Mouse (Mus musculus): ENCODE data around the gene Anxa4. TPM values are rescaled to one million over a fixed set of nuclear protein-coding genes. Genes with fewer than 3 reads are reported as not detected.

Gene Anxa4
- polyA plus RNA-seq, 1 experiment from 2014 or later, result 137 TPM

- Histone ChIP-seq H3K27me3 (replicated peaks) (no peaks in the 10 kb centered on the region), H3K4me2 (no peak overlapping the region), H3K9me3 (no peaks in the 10 kb centered on the region), H3K9ac (no peak overlapping the region), H3K4me1 (no peaks in the 10 kb centered on the region), H3K4me3 (replicated peaks) (no peak overlapping the region), H3K27ac (no peak overlapping the region), H3K36me3 (no peaks in the 10 kb centered on the region)
- WGBS, result 76% methylated on average over 4 of the region's 4 CpGs
- no peak for ATAC-seq (ENCODE audit: insufficient read depth, low FRiP score, low read depth)
Observed at GRCm38 (mm10) chr6:86773830-86774229, 19.6 kb downstream of the Anxa4 start.

GRCm38 (mm10) chr6:86772631-86773030 lies 20.8 kb downstream of the Anxa4 start:
- Histone ChIP-seq H3K4me2 (no peak overlapping the region), H3K4me3 (replicated peaks) (no peak overlapping the region), H3K27ac (no peak overlapping the region), H3K9me3 (no peaks in the 10 kb centered on the region), H3K27me3 (replicated peaks) (no peaks in the 10 kb centered on the region), H3K4me1 (no peaks in the 10 kb centered on the region), H3K36me3 (no peaks in the 10 kb centered on the region), H3K9ac (no peak overlapping the region)
- WGBS, result 66% methylated on average over 7 of the region's 7 CpGs
- 0 out of 2 replicates have a peak, but pooled peaks have one; percentile 6 for ATAC-seq (ENCODE audit: insufficient read depth, low FRiP score, low read depth)

GRCm38 (mm10) chr6:86768938-86769337 lies 24.4 kb downstream of the Anxa4 start:
- no peak for ATAC-seq (ENCODE audit: insufficient read depth, low FRiP score, low read depth)
- Histone ChIP-seq H3K27me3 (replicated peaks) (no peaks in the 10 kb centered on the region), H3K4me1 (no peaks in the 10 kb centered on the region), H3K9ac (no peak overlapping the region), H3K9me3 (no peaks in the 10 kb centered on the region), H3K27ac (no peak overlapping the region), H3K4me3 (replicated peaks) (no peak overlapping the region), H3K36me3 (no peaks in the 10 kb centered on the region), H3K4me2 (no peak overlapping the region)
- WGBS, result 79% methylated on average over 4 of the region's 4 CpGs

GRCm38 (mm10) chr6:86768186-86768776 lies 25.1 kb downstream of the Anxa4 start:
- H3K4me2 ChIP-seq, result no peak overlapping the region
- H3K9me3 ChIP-seq, result no peaks in the 10 kb centered on the region
- no peaks in the 10 kb centered on the region for H3K27me3 ChIP-seq (replicated peaks)
- no peaks in the 10 kb centered on the region for H3K36me3 ChIP-seq
- no peak overlapping the region for H3K27ac ChIP-seq
- H3K4me1 ChIP-seq, result no peaks in the 10 kb centered on the region
- 74% methylated on average over 4 of the region's 4 CpGs for WGBS
- no peak for ATAC-seq (ENCODE audit: insufficient read depth, low FRiP score, low read depth)
- H3K4me3 ChIP-seq (replicated peaks), result no peak overlapping the region
- H3K9ac ChIP-seq, result no peak overlapping the region

- Histone ChIP-seq H3K9ac (no peak overlapping the region), H3K36me3 (0 out of 2 replicates have a peak, but pooled peaks cover under 1% of the 10 kb centered on the region), H3K4me2 (no peak overlapping the region), H3K9me3 (no peaks in the 10 kb centered on the region), H3K4me3 (replicated peaks) (no peak overlapping the region), H3K4me1 (no peaks in the 10 kb centered on the region), H3K27me3 (replicated peaks) (no peaks in the 10 kb centered on the region), H3K27ac (peak overlapping the region; percentile 67; the same call in 1 of the 2 replicates)
- WGBS, result 65% methylated on average over 3 of the region's 3 CpGs
- ATAC-seq (ENCODE audit: insufficient read depth, low FRiP score, low read depth), result no peak
Observed at GRCm38 (mm10) chr6:86767465-86767864, 25.9 kb downstream of the Anxa4 start.

- H3K9me3 ChIP-seq, result no peaks in the 10 kb centered on the region
- no peaks in the 10 kb centered on the region for H3K4me1 ChIP-seq
- H3K4me2 ChIP-seq, result no peak overlapping the region
- H3K9ac ChIP-seq, result no peak overlapping the region
- H3K4me3 ChIP-seq (replicated peaks), result no peak overlapping the region
- no peaks in the 10 kb centered on the region for H3K27me3 ChIP-seq (replicated peaks)
- WGBS, result 59% methylated on average over 6 of the region's 6 CpGs
- H3K27ac ChIP-seq, result peak overlapping the region; percentile 85
- peak; percentile 91 for ATAC-seq (ENCODE audit: insufficient read depth, low FRiP score, low read depth)
- H3K36me3 ChIP-seq, result 0 out of 2 replicates have a peak, but pooled peaks cover 6% of the 10 kb centered on the region
Observed at GRCm38 (mm10) chr6:86765637-86766059, 27.7 kb downstream of the Anxa4 start.

- Histone ChIP-seq H3K9me3 (no peaks in the 10 kb centered on the region), H3K4me3 (replicated peaks) (no peak overlapping the region), H3K4me1 (no peaks in the 10 kb centered on the region), H3K4me2 (no peak overlapping the region), H3K27me3 (replicated peaks) (no peaks in the 10 kb centered on the region), H3K36me3 (peaks cover 4% of the 10 kb centered on the region; the same call in 1 of the 2 replicates), H3K9ac (no peak overlapping the region), H3K27ac (no peak overlapping the region)
- WGBS, result 77% methylated on average over 10 of the region's 10 CpGs
- 0 out of 2 replicates have a peak, but pooled peaks have one; percentile 22 for ATAC-seq (ENCODE audit: insufficient read depth, low FRiP score, low read depth)
Observed at GRCm38 (mm10) chr6:86754105-86754863, 39.1 kb downstream of the Anxa4 start.

- Histone ChIP-seq H3K4me3 (replicated peaks) (no peak overlapping the region), H3K9me3 (no peaks in the 10 kb centered on the region), H3K36me3 (peaks cover 4% of the 10 kb centered on the region; the same call in 1 of the 2 replicates), H3K4me2 (no peak overlapping the region), H3K27me3 (replicated peaks) (no peaks in the 10 kb centered on the region), H3K4me1 (no peaks in the 10 kb centered on the region), H3K27ac (no peak overlapping the region), H3K9ac (no peak overlapping the region)
- WGBS, result 71% methylated on average over 5 of the region's 5 CpGs
- no peak for ATAC-seq (ENCODE audit: insufficient read depth, low FRiP score, low read depth)
Observed at GRCm38 (mm10) chr6:86752843-86753485, 40.4 kb downstream of the Anxa4 start.

GRCm38 (mm10) chr6:86750961-86751360 lies 42.4 kb downstream of the Anxa4 start:
- no peak for ATAC-seq (ENCODE audit: insufficient read depth, low FRiP score, low read depth)
- Histone ChIP-seq H3K4me1 (no peaks in the 10 kb centered on the region), H3K9ac (no peak overlapping the region), H3K4me2 (no peak overlapping the region), H3K27ac (no peak overlapping the region), H3K36me3 (peaks cover 4% of the 10 kb centered on the region; the same call in 1 of the 2 replicates), H3K4me3 (replicated peaks) (no peak overlapping the region), H3K9me3 (no peaks in the 10 kb centered on the region), H3K27me3 (replicated peaks) (no peaks in the 10 kb centered on the region)
- WGBS, result 93% methylated on average over 4 of the region's 4 CpGs

GRCm38 (mm10) chr6:86749817-86750216 lies 43.6 kb downstream of the Anxa4 start:
- no peak overlapping the region for H3K9ac ChIP-seq
- no peaks in the 10 kb centered on the region for H3K4me1 ChIP-seq
- no peak overlapping the region for H3K4me2 ChIP-seq
- no peak for ATAC-seq (ENCODE audit: insufficient read depth, low FRiP score, low read depth)
- no peak overlapping the region for H3K27ac ChIP-seq
- H3K9me3 ChIP-seq, result no peaks in the 10 kb centered on the region
- no peak overlapping the region for H3K4me3 ChIP-seq (replicated peaks)
- H3K27me3 ChIP-seq (replicated peaks), result no peaks in the 10 kb centered on the region
- no peaks in the 10 kb centered on the region for H3K36me3 ChIP-seq
- 59% methylated on average over 4 of the region's 4 CpGs for WGBS

GRCm38 (mm10) chr6:86747171-86747570 lies 46.2 kb downstream of the Anxa4 start:
- Histone ChIP-seq H3K9me3 (no peaks in the 10 kb centered on the region), H3K4me2 (no peak overlapping the region), H3K36me3 (no peaks in the 10 kb centered on the region; the same call in 1 of the 2 replicates), H3K4me1 (no peaks in the 10 kb centered on the region), H3K27me3 (replicated peaks) (no peaks in the 10 kb centered on the region), H3K9ac (no peak overlapping the region), H3K27ac (no peak overlapping the region), H3K4me3 (replicated peaks) (no peak overlapping the region)
- no peak for ATAC-seq (ENCODE audit: insufficient read depth, low FRiP score, low read depth)

GRCm38 (mm10) chr6:86740652-86741051 lies 52.7 kb downstream of the Anxa4 start:
- Histone ChIP-seq H3K4me3 (replicated peaks) (no peak overlapping the region), H3K27ac (no peak overlapping the region), H3K9me3 (no peaks in the 10 kb centered on the region), H3K9ac (no peak overlapping the region), H3K36me3 (peaks cover 5% of the 10 kb centered on the region), H3K27me3 (replicated peaks) (no peaks in the 10 kb centered on the region), H3K4me1 (no peaks in the 10 kb centered on the region), H3K4me2 (no peak overlapping the region)
- WGBS, result 31% methylated on average over 3 of the region's 3 CpGs
- ATAC-seq (ENCODE audit: insufficient read depth, low FRiP score, low read depth), result no peak

Measured in stomach, embryonic 15.5 days (tissue).